Mouse (Mus musculus) adrenal gland, adult 8-10 months (tissue): Measurements from ENCODE around the gene Tmem218. TPM values are rescaled to one million over a fixed set of nuclear protein-coding genes. Genes with fewer than 3 reads are reported as not detected.

Source experiments
- DNase-seq: peaks from one replicate; pipeline ENCODE4 v3.0.0; 2022
- total RNA-seq, 4 experiments: library from RNA; stranded (reverse); gene quantifications; 2 replicates each; pipeline ENCODE4 v1.2.4; 2022

Tmem218 gene
- 1 to 10 TPM; 5.3 to 9.6 (median 7.4) TPM for total RNA-seq

DNA sequence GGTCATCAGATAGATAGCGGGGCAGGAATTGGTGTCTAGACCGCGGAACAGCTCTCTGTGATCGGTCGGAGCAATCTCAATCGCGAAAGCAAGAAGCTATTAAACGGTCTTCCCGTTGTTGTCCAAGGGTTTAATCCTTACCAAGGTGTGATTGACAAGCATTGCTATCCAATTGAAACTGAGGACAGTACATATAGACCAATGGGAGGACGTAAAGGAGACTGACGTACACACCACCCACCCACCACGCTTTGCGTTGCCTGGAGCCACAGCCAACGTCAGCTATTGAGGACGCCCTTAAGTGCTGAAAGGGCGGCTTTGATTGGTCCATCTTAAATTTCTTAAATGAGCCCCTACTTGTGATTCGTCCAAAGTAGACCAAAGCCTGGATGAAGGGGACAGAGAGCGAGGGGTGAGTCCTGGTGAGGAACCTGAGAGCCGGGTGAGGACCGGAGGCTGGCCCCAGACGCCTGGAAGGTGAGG is at the start of gene Tmem218:
Gene Tmem218 (plus strand): TSS at position 295 of the 483 bp plus-strand sequence.
- peak; percentile 94 for DNase-seq

GRCm38 (mm10) chr9:37160686-37161085 is 47.3 kb upstream of the Tmem218 start:
- DNase-seq, result no peak

GRCm38 (mm10) chr9:37166899-37167298 is 41.1 kb upstream of the Tmem218 start:
- no peak for DNase-seq

GRCm38 (mm10) chr9:37173376-37173775 is 34.6 kb upstream of the Tmem218 start:
- DNase-seq, result no peak

- DNase-seq, result no peak
These were observed 32.0 kb upstream of the Tmem218 start for GRCm38 (mm10) chr9:37176002-37176401.

- peak; percentile 4 for DNase-seq
These were observed 30.9 kb upstream of the Tmem218 start for GRCm38 (mm10) chr9:37177107-37177506.

DNA sequence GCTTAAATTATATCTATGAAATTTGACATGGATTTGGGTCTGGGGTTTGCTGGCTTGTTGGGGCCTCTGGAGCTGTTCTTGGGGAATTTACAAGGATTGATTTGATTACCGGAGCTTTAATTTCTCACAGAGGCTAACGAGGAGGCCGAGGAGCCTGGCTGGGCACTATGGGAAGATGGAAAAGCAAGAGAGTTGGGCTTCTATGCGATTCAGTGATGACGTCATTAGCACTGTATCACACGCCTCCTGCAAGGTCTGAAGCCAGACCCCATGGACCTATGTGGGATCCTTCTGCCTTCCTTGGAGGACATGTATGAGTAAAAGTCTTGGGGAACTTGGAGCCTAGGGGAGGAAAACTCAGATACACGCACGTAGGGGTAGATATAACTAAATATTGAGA is 30.5 kb upstream of the Tmem218 start:
- DNase-seq, result no peak

GRCm38 (mm10) chr9:37178911-37179310 is 29.1 kb upstream of the Tmem218 start:
- no peak for DNase-seq

GRCm38 (mm10) chr9:37179596-37179995 is 28.4 kb upstream of the Tmem218 start:
- DNase-seq, result no peak

GRCm38 (mm10) chr9:37181596-37181995 is 26.4 kb upstream of the Tmem218 start:
- DNase-seq, result no peak

DNA sequence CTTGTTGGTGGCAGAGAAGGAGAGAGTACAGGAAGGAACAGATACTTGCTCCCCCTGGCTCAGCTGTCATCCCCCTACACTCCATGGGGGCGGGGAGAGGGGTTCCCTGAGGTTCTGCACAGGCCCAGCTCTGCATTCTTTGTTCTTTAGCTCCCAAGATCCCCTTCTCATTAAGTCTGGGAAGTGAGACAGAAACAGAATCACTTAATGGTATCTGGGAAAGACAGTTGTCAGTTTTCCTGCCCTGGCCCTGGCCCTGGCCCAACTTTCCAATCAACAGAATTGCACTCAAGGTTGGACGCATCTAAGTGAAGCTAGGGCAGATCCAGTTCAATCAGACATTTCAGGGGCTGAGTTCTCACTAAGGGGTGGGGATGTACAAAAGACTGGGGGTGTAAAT is 24.8 kb upstream of the Tmem218 start:
- no peak for DNase-seq

DNA sequence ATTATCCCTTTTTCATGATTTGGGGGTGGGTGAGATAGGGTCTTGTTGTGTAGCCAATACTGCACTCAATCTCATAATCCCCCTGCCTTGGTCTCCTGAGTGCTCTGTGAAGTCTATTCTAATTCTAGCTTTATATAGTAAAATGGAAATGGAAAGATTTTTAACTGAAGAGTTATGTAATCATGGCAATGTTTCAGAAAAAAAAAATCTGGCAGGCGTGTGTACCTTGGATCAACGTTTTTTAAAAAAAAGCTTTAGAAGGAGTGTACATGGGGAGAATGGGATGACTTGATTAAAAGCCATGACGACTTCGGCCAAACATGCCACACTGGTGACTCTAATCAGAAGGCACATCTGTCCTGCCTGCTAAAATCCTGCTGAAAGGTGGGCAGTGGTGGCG is 20.6 kb upstream of the Tmem218 start:
- DNase-seq, result no peak

DNA sequence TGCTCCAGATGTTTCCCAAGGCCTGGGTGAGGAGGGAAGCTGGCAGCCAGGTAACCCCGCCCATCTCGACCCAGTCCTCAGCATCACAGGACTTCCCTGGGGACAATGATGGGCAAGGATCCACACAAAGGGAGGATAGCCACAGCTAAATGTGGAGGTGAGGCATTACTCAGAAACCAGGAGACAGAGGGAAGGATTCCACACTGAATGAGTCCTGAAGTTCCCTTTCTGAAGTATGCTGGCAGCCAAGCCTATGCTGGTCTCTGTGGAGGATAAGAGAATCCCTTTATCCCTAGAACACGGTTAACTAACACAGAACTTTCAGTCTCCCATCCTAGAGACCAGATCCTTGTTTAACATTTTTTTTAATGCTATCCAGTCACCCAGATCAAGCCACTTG is 20.0 kb upstream of the Tmem218 start:
- DNase-seq, result no peak

DNA sequence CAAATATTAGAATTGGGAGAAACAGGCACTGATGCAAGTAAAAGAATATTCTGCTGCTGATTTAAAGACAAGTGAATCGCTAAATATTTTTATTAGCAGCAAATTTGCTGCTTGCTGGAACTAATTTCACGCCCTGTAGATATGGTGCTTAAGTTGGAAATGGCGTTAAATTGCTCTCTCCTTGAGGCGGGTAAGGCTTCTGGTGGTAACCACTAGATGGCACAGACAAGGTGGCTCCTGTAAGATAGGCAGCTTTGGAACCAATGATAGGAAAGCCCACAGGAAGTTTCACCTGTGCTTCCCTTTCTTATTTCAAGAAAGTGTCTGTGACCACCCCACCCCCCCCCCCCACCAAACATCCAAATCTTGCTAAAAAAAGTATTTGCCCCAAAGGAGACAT is 11.0 kb upstream of the Tmem218 start:
- no peak for DNase-seq

DNA sequence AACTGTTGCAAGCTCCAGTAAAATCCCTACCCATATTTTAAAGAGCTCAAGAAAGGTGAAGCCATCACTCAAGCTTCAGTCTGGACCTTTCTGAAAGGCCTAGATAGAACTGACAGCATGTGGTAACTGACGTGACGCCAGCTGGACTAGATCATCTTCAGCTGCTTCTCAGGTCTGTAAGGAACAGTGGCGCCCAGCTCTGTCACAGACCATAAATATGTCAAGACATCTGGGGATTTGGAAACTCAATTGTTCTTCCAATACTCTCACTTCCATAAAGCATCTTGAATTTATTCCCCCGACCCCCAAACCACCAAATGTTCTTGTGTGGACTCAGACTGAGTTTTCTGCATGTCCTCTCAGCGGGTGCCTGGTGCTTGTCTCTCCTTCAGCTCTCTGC is 7.6 kb upstream of the Tmem218 start:
- DNase-seq, result no peak

GRCm38 (mm10) chr9:37203884-37204283 is 4.1 kb upstream of the Tmem218 start:
- no peak for DNase-seq

GRCm38 (mm10) chr9:37213060-37213738 is 5.2 kb downstream of the Tmem218 start:
- DNase-seq, result no peak

- DNase-seq, result no peak
These were observed 6.5 kb downstream of the Tmem218 start for GRCm38 (mm10) chr9:37214327-37215060.

GRCm38 (mm10) chr9:37220755-37221154 is 12.7 kb downstream of the Tmem218 start:
- DNase-seq, result no peak

- DNase-seq, result no peak
These were observed 17.6 kb downstream of the Tmem218 start for GRCm38 (mm10) chr9:37225581-37225980.

DNA sequence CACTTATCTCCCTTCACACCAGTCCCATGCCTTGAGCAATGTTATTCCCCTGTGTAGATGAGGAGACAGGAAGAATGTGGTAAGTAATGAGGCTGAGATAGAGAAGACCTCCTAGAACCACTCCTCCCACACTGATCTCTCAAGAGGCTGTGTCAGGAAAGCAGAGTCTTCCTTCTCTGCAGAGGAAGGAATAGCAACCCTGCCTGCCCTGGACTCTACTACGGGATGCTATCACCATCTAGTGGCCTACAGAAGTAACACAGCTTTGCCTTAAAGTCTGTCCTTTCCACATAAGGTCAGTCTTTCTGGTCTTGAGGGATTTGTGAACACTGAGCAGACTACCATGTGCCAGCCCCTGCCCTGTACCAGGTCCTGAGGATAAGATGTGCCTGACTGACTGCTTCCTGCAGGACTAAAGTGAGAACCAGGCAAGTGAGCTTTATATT is 21.9 kb downstream of the Tmem218 start:
- peak; percentile 22 for DNase-seq

DNA sequence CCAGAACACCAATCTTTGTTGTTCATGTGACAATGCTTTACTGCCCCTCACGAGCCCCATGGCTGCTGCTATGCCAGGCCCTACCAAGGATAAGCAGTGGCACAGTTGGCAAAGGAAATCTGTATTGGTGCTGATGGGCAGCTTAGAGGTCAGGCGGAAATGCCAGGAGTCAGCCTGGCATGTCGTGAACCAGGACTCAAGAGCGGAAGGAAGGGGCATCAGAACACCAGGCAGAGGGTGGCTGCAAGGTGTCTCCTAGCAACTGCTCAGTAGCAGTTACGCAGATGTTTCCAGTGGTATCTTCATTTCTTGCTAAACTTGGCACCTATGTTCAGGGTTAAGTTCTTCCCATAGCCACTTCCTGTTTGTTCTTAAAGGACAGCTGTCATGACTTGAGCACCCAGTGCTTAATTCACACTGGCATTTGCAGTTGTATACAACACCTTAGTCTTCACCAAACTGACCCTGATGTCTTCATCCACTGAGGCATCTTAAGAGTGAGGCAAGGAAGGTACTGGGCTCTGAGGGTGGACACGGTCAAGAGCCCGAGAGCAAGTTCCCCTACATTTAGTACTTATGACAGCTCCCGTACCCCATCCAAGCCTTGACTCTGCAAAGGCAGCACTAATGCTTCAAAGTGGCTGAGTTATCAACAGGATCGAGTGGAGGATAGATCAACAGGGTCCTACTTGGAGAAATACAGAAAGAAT is 22.6 kb downstream of the Tmem218 start:
- DNase-seq, result no peak
